Mouse (Mus musculus): ENCODE results near the gene Cbx3. TPM values are rescaled to one million over a fixed set of nuclear protein-coding genes. Genes with fewer than 3 reads are reported as not detected.

The Cbx3 gene
- polyA plus RNA-seq, 1 experiment from 2014 or later, result 285 TPM

GRCm38 (mm10) chr6:51529457-51529856 is 59.3 kb downstream of the Cbx3 start:
- H3K36me3 ChIP-seq, result no peaks in the 10 kb centered on the region
- WGBS (ENCODE audit: insufficient replicate concordance), result 70% methylated on average over 7 of the region's 7 CpGs
- ATAC-seq (ENCODE audit: low read depth) (no peak), DNase-seq (no peak)
- H3K9me3 ChIP-seq (replicated peaks), result no peaks in the 10 kb centered on the region
- peaks cover 20% of the 10 kb centered on the region for H3K4me1 ChIP-seq (replicated peaks)
- H3K27ac ChIP-seq, result no peak overlapping the region
- H3K4me3 ChIP-seq (replicated peaks), result no peak overlapping the region
- H3K9ac ChIP-seq, result no peak overlapping the region
- H3K27me3 ChIP-seq, result peaks cover 8% of the 10 kb centered on the region
- no peak overlapping the region for H3K4me2 ChIP-seq

Other genes with a start within 250 kb of the Cbx3 start
- gene Nfe2l3, start 37.7 kb upstream of the Cbx3 start, polyA plus RNA-seq (2015; fragmentation: Nextera tagmentation; extraction: Ambion mirVana), result 0.13 and 0.22 TPM in 2 replicates
- gene Hnrnpa2b1, start 466 bp upstream of the Cbx3 start, polyA plus RNA-seq (2015; fragmentation: Nextera tagmentation; extraction: Ambion mirVana), result 966 and 1,238 TPM in 2 replicates
- 5.0 and 6.7 TPM in 2 replicates for gene Snx10, start 53.5 kb downstream of the Cbx3 start, polyA plus RNA-seq (2015; fragmentation: Nextera tagmentation; extraction: Ambion mirVana)

All from liver, embryonic 13.5 days (tissue).